Mouse (Mus musculus) 416B (cell line): ENCODE data around the gene Cox5b.

Source experiments
- DNase-seq: peaks from one replicate; pipeline ENCODE4 v3.0.0; 2011; ENCODE audit warnings: low read depth

Gene Cox5b

DNA sequence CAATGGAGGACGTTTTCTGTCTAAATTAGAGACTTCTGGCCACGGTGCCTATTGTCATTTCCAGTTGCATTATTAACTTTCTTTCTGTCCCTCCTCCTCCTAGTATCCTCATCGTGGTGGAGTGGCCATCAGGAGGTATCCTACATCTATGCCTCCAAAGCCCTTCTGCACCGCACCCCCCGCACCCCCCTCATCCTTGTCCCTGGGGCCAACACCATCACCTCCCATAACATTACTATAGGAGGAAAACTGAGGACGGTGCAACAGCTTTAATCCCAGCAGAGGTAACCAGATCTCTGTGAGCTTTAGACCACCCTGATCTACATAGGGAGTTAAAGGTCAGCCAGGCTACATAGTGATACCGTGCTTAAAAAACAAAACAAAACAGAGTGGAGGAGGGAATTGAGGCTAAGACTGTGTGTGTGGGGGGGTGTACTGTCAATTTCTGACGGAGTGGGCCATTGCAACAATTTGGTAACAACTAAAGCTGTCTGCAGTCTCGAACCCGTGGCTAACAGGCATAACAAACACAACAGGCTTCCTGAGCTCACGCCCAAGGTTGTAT lies 496 bp upstream of the Cox5b start:
- no peak for DNase-seq

DNA sequence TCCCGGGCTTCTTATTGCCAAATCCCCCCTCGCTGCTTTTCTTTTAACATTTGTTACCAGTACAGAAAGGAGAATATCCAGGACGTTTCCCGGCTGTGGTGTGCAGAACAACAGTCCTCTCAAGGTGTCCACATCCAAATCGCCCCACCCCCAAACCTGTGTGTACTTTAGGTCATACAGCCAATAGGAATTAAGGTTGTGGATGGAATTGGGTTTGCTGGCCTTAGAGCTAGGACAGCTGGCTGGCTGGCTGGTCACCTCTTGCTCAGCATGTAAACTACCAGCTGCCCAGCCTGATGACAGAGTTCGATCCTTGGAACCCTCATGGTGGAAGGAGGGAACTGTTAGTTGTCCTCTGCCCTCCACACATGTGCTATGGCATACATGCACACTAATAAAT lies 3.6 kb downstream of the Cox5b start:
- DNase-seq = no peak

DNA sequence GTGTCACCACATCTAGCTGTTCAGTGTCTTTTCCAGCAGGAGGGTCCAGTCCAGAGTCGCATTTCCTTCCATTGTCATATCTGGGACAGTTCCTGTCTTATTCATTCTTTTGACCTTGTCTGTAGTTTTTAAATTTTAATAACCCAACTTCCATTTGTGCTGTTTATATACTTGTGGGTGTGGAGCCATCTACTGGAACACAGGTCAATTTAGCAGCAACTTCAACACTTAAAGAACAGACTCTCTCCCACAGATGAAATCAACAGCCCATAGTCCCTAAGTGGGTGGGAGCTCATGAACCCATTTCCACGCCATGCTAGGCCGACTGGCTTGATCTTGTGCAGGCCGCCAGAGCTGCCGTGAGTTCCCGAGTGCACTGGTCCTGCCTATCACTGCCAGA lies 5.2 kb downstream of the Cox5b start:
- no peak for DNase-seq

GRCm38 (mm10) chr1:36697030-36697429 lies 5.8 kb downstream of the Cox5b start:
- DNase-seq = no peak

GRCm38 (mm10) chr1:36707166-36707565 lies 15.9 kb downstream of the Cox5b start:
- DNase-seq = no peak

GRCm38 (mm10) chr1:36707797-36708196 lies 16.5 kb downstream of the Cox5b start:
- no peak for DNase-seq

- DNase-seq = no peak
These were observed 17.4 kb downstream of the Cox5b start for GRCm38 (mm10) chr1:36708626-36709025.

DNA sequence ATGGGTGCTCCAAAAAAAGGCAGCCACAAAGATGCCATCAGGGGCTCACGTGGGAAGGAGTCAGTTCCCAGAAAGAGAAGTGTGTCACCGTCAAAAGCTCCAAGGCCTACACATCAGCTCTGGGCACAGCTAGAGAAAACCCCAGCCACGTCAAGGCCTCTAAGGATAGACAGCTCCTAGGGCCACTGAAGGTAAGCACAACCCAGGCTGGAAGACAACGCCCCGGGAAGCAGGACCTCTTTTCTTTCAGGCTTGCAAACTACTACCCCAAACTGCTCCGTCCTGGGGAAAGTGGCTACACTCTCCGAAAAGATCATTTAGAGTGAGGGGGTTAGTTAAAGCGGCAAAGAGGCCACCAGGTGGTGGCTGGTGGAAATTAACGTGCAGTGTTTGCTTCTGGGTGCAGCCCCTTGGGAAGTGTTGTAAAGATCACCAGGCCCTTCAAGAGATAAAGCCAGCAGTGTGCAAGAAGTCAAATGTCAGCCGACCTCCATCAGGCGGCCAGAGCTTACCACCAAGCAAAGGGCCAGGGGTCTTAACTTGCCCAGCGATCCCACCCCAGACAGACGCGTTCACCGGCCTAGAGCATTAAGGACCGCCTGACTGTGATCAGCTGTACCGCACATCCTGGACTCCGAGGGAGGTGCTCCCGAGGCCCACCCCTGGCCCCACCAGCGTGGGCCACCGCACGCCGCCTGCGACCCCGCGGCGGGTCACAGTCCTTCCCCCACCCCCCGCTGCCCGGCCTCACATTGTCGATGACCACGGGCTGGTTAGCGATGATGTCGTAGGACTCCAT lies 18.0 kb downstream of the Cox5b start:
- DNase-seq = peak; percentile 73

DNA sequence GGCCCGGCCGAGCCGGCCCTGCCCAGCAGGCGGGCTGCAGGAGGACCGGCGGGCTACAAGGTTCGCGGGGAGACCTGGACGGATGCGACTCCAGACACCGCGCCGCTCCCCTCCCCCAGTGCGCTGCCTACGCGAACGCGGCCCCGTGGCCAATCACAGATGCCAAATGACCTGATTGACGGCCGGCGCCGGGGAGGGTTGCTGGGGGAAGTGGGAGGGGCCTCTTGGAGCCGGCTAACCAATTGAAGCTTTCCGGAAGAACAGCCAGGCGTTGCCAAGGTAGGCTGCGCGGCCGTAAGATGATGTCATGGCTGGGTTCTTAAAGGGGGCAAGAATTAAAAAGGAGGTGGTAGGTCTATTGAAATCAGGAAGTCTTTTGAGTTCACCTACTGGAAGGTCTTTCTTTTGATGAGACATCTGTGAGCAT lies 18.6 kb downstream of the Cox5b start, which contains the start of gene 4933424G06Rik:
Gene 4933424G06Rik, plus strand, starts transcription at position 296 of the 427 bp plus-strand sequence.
- peak; percentile 98 for DNase-seq

DNA sequence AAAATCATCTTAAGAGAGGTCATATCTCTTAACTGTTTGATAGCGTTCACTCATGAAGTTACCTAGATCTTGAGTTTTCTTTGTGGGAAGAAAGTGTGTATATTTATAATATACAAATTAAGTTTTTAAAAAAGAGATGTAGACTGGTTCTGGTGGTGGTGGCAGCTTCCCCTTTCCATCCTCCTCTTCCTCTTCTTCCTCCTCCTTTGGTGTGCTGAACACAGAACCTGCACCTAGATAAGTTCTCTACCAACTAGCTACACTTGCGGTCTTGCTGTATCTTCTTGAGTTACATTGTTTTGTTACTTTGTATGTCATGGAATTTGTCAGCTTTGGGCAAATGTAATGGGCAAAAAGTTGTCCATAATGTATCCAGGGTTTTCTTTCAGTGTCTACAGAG lies 19.9 kb downstream of the Cox5b start:
- no peak for DNase-seq

DNA sequence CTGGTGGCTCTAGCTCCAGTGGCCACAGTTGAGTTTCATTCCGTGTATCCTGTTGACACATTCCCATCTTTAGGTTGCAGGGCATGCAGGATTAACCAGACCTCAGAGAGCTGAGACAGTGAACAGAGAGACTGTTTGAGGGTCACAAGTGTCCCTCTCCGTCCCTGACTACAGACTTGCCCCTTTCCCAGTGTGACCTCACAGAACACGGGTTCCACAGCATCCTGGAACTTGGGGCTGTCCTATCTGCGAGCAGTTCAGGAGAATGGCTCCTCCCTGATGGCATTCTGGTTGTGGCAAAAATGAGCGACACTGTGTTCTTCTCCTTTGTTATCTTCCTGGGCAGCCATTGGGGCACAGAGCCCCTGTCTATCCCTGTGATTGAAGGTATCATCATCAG lies 23.1 kb downstream of the Cox5b start, which contains the start of gene Actr1b:
Gene Actr1b, minus strand, starts transcription at position 112 of the 400 bp plus-strand sequence.
- no peak for DNase-seq

DNA sequence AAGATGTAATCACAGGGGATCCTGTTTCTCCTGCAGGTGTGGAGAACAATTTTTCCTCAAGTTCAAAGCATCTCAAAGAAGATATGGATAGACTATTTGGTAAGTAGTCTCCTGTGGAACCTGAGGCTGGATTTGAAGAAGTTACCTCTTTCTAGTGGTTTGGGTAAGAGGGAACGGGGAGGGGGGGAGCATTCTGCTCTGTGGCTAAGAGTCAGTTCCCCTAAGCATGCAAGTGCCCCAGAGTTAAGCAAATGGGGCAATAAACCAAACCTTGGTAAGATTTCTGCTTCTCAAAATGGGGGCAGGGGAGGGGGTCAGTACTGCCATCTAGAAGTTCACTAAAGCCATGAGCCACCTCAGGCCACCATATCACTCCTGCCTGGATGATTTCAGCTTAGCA lies 27.5 kb downstream of the Cox5b start:
- no peak for DNase-seq

- DNase-seq = no peak
These were observed 32.2 kb downstream of the Cox5b start for GRCm38 (mm10) chr1:36723146-36724056.

DNA sequence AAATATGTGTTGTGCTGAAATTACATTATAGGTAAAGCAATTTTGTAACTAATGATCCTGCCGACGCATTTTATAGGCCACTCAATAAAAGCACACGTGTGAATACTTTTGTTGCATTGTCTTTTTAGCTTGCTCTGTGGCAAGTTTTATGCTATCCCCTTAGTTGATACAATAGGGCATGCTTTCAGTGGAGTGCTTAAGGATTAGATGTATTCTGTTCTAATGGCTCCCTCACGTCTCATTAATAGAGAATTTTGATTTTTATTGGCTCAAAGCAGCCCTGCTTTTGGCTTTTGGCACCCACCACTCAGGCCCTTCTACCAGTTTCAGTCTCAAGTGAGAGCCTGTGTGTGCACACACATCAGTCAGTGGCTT lies 32.8 kb downstream of the Cox5b start:
- DNase-seq = no peak

DNA sequence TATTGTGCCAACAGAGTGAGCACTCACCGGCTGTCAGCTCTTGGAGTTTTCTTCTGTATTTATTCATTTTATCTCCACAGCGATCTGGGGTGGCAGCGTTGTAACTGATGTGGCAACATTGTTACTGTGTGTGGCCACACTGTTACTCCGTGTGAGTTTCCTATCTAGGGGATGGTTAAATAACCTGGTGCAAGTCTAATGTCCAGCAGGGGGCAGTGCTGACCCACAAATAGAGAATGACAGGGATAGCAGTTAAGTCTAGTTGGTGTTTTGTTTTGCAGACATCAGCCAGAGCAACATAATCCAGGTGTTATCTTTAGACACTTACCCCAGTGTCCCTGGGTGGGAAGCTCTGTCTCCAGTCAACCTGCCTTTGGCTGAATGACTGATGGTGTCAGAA lies 46.1 kb downstream of the Cox5b start:
- peak; percentile 89 for DNase-seq

DNA sequence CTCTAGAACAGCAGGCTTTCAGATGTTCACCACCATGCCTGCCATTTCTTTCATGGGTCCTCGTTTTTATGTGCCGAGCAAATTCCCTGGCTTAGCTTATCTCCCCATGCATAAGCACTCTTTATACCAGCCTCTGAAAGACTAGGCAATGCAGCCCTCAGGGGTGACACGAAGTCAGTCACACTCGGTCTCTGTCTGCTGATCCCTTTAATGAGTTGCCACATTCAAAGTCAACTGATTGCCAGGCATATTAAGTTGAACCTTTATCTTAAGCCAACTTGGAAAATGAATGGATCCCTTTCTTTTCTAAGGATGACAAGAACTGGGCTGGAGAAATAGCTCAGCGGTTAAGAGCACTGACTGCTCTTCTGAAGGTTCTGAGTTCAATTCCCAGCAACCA lies 48.0 kb downstream of the Cox5b start:
- DNase-seq = no peak

DNA sequence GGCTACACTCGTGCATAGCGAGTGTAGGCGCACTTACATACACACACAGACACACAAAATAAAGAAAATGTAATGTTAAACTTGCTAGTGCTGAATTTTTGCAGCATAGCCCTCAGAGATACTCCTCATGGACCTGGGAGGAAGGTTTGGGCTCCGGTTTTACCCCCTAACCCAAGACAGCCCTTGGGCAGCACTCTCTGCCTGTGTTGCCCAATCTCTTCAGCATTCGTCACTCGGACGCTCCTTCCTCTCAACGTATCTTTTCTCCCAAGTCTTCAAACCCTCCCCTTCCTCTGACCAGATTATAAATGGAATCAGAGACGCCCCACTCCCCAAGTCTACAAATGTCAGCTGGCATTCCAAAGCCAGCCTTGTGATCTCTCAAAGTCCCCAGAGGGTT lies 51.8 kb downstream of the Cox5b start:
- DNase-seq = no peak
